Mouse (Mus musculus) midbrain, embryonic 16.5 days (tissue): ENCODE measurements around the gene Tbc1d4. TPM values are rescaled to one million over a fixed set of nuclear protein-coding genes. Genes with fewer than 3 reads are reported as not detected.
"Not testable (repeated sequence)": the region's sequence is repeated elsewhere in the genome, so short reads cannot be mapped to it uniquely, and the experiment has no call there.

Experiments used
- ATAC-seq: fragments of 200-750 bp; cut with Nextera tagmentation; 2 replicates; pipeline ENCODE4 v1.8.0; 2017; ENCODE audit warnings: moderate TSS enrichment
- H3K27ac ChIP-seq: fragments of 300-500 bp; sonication (generic); 2 replicates; pipeline ENCODE4 v1.5.1; 2014; ENCODE audit warnings: mild to moderate bottlenecking, low read length, mixed read lengths
- H3K27me3 ChIP-seq: fragments of 300-500 bp; sonication (generic); 2 replicates; pipeline ENCODE4 v1.6.1; 2014; ENCODE audit warnings: low read depth, low read length, mixed read lengths; ENCODE audit not compliant: control insufficient read depth, insufficient read depth
- H3K36me3 ChIP-seq: fragments of 300-500 bp; sonication (generic); 2 replicates; pipeline ENCODE4 v1.6.1; 2014; ENCODE audit warnings: mild to moderate bottlenecking, low read length, moderate library complexity, mixed read lengths; ENCODE audit not compliant: control insufficient read depth, insufficient read depth
- H3K4me1 ChIP-seq: fragments of 300-500 bp; sonication (generic); 2 replicates; pipeline ENCODE4 v1.6.1; 2014; ENCODE audit warnings: mild to moderate bottlenecking, low read length, mixed read lengths; ENCODE audit not compliant: control insufficient read depth, insufficient read depth
- H3K4me2 ChIP-seq: fragments of 300-500 bp; sonication (generic); 2 replicates; pipeline ENCODE4 v1.6.1; 2014; ENCODE audit warnings: mild to moderate bottlenecking, low read length, mixed read lengths
- H3K4me3 ChIP-seq: fragments of 300-500 bp; sonication (generic); 2 replicates; pipeline ENCODE4 v1.5.1; 2014; ENCODE audit warnings: low read depth, mild to moderate bottlenecking, low read length, moderate library complexity, mixed read lengths
- H3K9ac ChIP-seq: fragments of 300-500 bp; sonication (generic); 2 replicates; pipeline ENCODE4 v1.6.1; 2014; ENCODE audit warnings: low read depth, low read length, mixed read lengths
- H3K9me3 ChIP-seq: fragments of 300-500 bp; sonication (generic); replicated peaks from 2 replicates; pipeline ENCODE4 v1.6.1; 2014; ENCODE audit warnings: mild to moderate bottlenecking, low read length, mixed read lengths; ENCODE audit not compliant: control insufficient read depth, poor library complexity, severe bottlenecking
- WGBS: fragments of 180-500 bp; shearing (Covaris S2); extraction: QIAGEN DNeasy Blood & Tissue Kit; methylation state at CpG from one replicate; pipeline ENCODE4 v1.1.7; 2014; 5-methylcytosine and 5-hydroxymethylcytosine counted together
- polyA plus RNA-seq: library from polyadenylated mRNA; unstranded; fragments of >200 nt; fragmentation: Nextera tagmentation; extraction: Ambion mirVana; gene quantifications from 2 replicates; pipeline ENCODE4 v1.2.1, GENCODE M21; 2015

The Tbc1d4 gene
- polyA plus RNA-seq, 1 experiment from 2014 or later, result 8.1 TPM

GRCm38 (mm10) chr14:101587366-101588040 lies 21.5 kb downstream of the Tbc1d4 start:
- not testable (repeated sequence) for H3K27me3 ChIP-seq, H3K9ac ChIP-seq, H3K4me1 ChIP-seq, H3K36me3 ChIP-seq, H3K4me3 ChIP-seq, ATAC-seq, H3K4me2 ChIP-seq, H3K9me3 ChIP-seq, H3K27ac ChIP-seq
- WGBS, result 92% methylated on average over 4 of the region's 6 CpGs

- no peak for ATAC-seq
- H3K27ac ChIP-seq, result no peak overlapping the region
- H3K9me3 ChIP-seq, result no peaks in the 10 kb centered on the region
- WGBS, result 65% methylated on average over 7 of the region's 7 CpGs
- H3K4me3 ChIP-seq, result no peak overlapping the region
- no peaks in the 10 kb centered on the region for H3K27me3 ChIP-seq
- no peak overlapping the region for H3K4me2 ChIP-seq
- 0 out of 2 replicates have a peak, but pooled peaks cover 3% of the 10 kb centered on the region for H3K4me1 ChIP-seq
- H3K36me3 ChIP-seq, result no peaks in the 10 kb centered on the region
- H3K9ac ChIP-seq, result no peak overlapping the region
Observed at GRCm38 (mm10) chr14:101586096-101586495, 22.9 kb downstream of the Tbc1d4 start.

- H3K27ac ChIP-seq, result no peak overlapping the region
- WGBS, result 14% methylated on average over 3 of the region's 3 CpGs
Observed at GRCm38 (mm10) chr14:101575651-101576050, 33.3 kb downstream of the Tbc1d4 start.

GRCm38 (mm10) chr14:101574536-101574935 lies 34.5 kb downstream of the Tbc1d4 start:
- Histone ChIP-seq H3K9ac (no peak overlapping the region), H3K27me3 (no peaks in the 10 kb centered on the region), H3K4me3 (no peak overlapping the region), H3K9me3 (no peaks in the 10 kb centered on the region), H3K27ac (no peak overlapping the region), H3K4me2 (no peak overlapping the region), H3K4me1 (no peaks in the 10 kb centered on the region), H3K36me3 (no peaks in the 10 kb centered on the region)
- no peak for ATAC-seq
- 100% methylated on average over 1 of the region's 1 CpGs for WGBS

More at GRCm38 (mm10) chr14:101575651-101576050, 33.3 kb downstream of the Tbc1d4 start:
- no peak for ATAC-seq
- H3K4me2 ChIP-seq, result no peak overlapping the region
- H3K9ac ChIP-seq, result no peak overlapping the region
- H3K4me3 ChIP-seq, result no peak overlapping the region
- no peaks in the 10 kb centered on the region for H3K4me1 ChIP-seq
- no peaks in the 10 kb centered on the region for H3K9me3 ChIP-seq
- H3K27me3 ChIP-seq, result no peaks in the 10 kb centered on the region
- H3K36me3 ChIP-seq, result no peaks in the 10 kb centered on the region

- H3K4me1 ChIP-seq, result no peaks in the 10 kb centered on the region
- H3K36me3 ChIP-seq, result no peaks in the 10 kb centered on the region
- no peak for ATAC-seq
- H3K9me3 ChIP-seq, result no peaks in the 10 kb centered on the region
- H3K9ac ChIP-seq, result no peak overlapping the region
- H3K27ac ChIP-seq, result no peak overlapping the region
- H3K27me3 ChIP-seq, result no peaks in the 10 kb centered on the region
- 87% methylated on average over 7 of the region's 7 CpGs for WGBS
- H3K4me2 ChIP-seq, result no peak overlapping the region
- H3K4me3 ChIP-seq, result no peak overlapping the region
Observed at GRCm38 (mm10) chr14:101573107-101573614, 35.8 kb downstream of the Tbc1d4 start.

- H3K27ac ChIP-seq, result no peak overlapping the region
- WGBS, result 89% methylated on average over 2 of the region's 2 CpGs
Observed at GRCm38 (mm10) chr14:101568828-101569227, 40.2 kb downstream of the Tbc1d4 start.

GRCm38 (mm10) chr14:101566717-101567116 lies 42.3 kb downstream of the Tbc1d4 start:
- Histone ChIP-seq H3K4me1 (no peaks in the 10 kb centered on the region), H3K27me3 (no peaks in the 10 kb centered on the region), H3K4me3 (no peak overlapping the region), H3K9me3 (no peaks in the 10 kb centered on the region), H3K9ac (no peak overlapping the region), H3K36me3 (no peaks in the 10 kb centered on the region), H3K4me2 (no peak overlapping the region), H3K27ac (no peak overlapping the region)
- no peak for ATAC-seq
- WGBS, result 95% methylated on average over 2 of the region's 2 CpGs

More at GRCm38 (mm10) chr14:101568828-101569227, 40.2 kb downstream of the Tbc1d4 start:
- Histone ChIP-seq H3K9me3 (no peaks in the 10 kb centered on the region), H3K4me3 (no peak overlapping the region), H3K4me1 (no peaks in the 10 kb centered on the region), H3K36me3 (no peaks in the 10 kb centered on the region), H3K9ac (no peak overlapping the region), H3K4me2 (no peak overlapping the region), H3K27me3 (no peaks in the 10 kb centered on the region)
- no peak for ATAC-seq

GRCm38 (mm10) chr14:101565661-101566060 lies 43.3 kb downstream of the Tbc1d4 start:
- WGBS, result 39% methylated on average over 3 of the region's 3 CpGs
- Histone ChIP-seq H3K9me3 (no peaks in the 10 kb centered on the region), H3K4me1 (0 out of 2 replicates have a peak, but pooled peaks cover 3% of the 10 kb centered on the region), H3K27ac (no peak overlapping the region), H3K27me3 (no peaks in the 10 kb centered on the region), H3K4me2 (no peak overlapping the region), H3K9ac (no peak overlapping the region), H3K36me3 (no peaks in the 10 kb centered on the region), H3K4me3 (no peak overlapping the region)
- ATAC-seq, result no peak

- peak overlapping the region; percentile 7; the same call in 1 of the 2 replicates for H3K4me2 ChIP-seq
- no peak overlapping the region for H3K9ac ChIP-seq
Observed at GRCm38 (mm10) chr14:101561251-101561701, 47.7 kb downstream of the Tbc1d4 start.

More at GRCm38 (mm10) chr14:101561251-101561701, 47.7 kb downstream of the Tbc1d4 start:
- Histone ChIP-seq H3K9me3 (no peaks in the 10 kb centered on the region), H3K36me3 (no peaks in the 10 kb centered on the region), H3K27ac (no peak overlapping the region), H3K4me1 (0 out of 2 replicates have a peak, but pooled peaks cover 3% of the 10 kb centered on the region), H3K27me3 (no peaks in the 10 kb centered on the region), H3K4me3 (no peak overlapping the region)
- 45% methylated on average over 12 of the region's 12 CpGs for WGBS
- peak; percentile 56; the same call in 1 of the 2 replicates for ATAC-seq
